Mouse (Mus musculus) liver, postnatal 0 days (tissue): Measurements from ENCODE around the gene Hist1h3f. TPM values are rescaled to one million over a fixed set of nuclear protein-coding genes. Genes with fewer than 3 reads are reported as not detected.
"Not testable (repeated sequence)": the region's sequence is repeated elsewhere in the genome, so short reads cannot be mapped to it uniquely, and the experiment has no call there.

Source experiments
- ATAC-seq: fragments of 200-750 bp; cut with Nextera tagmentation; 2 replicates; pipeline ENCODE4 v1.8.0; 2017; ENCODE audit warnings: mild to moderate bottlenecking, moderate library complexity
- DNase-seq: peaks from one replicate; pipeline ENCODE4 v3.0.0-alpha.2; 2016
- H3K27ac ChIP-seq: fragments of 300-500 bp; sonication (generic); 2 replicates; pipeline ENCODE4 v1.5.1; 2014; ENCODE audit warnings: antibody characterized with exemption, moderate library complexity, mild to moderate bottlenecking, low read depth
- H3K27me3 ChIP-seq: fragments of 300-500 bp; sonication (generic); 2 replicates; pipeline ENCODE4 v1.6.1; 2014; ENCODE audit warnings: low read length, control low read depth, mixed read lengths; ENCODE audit not compliant: insufficient read depth
- H3K36me3 ChIP-seq: fragments of 300-500 bp; sonication (generic); replicated peaks from 2 replicates; pipeline ENCODE4 v1.6.1; 2014; ENCODE audit warnings: mild to moderate bottlenecking, control low read depth, low read length, moderate library complexity, mixed read lengths; ENCODE audit not compliant: insufficient read depth
- H3K4me1 ChIP-seq: fragments of 300-500 bp; sonication (generic); 2 replicates; pipeline ENCODE4 v1.6.1; 2014; ENCODE audit warnings: antibody characterized with exemption, mild to moderate bottlenecking, control low read depth; ENCODE audit not compliant: insufficient read depth
- H3K4me2 ChIP-seq: fragments of 300-500 bp; sonication (generic); 2 replicates; pipeline ENCODE4 v1.6.1; 2014; ENCODE audit warnings: low read depth, mild to moderate bottlenecking, low read length, moderate library complexity, mixed read lengths
- H3K4me3 ChIP-seq: fragments of 300-500 bp; sonication (generic); 2 replicates; pipeline ENCODE4 v1.5.1; 2014; ENCODE audit warnings: low read depth, low read length
- H3K9ac ChIP-seq: fragments of 300-500 bp; sonication (generic); replicated peaks from 2 replicates; pipeline ENCODE4 v1.6.1; 2014; ENCODE audit warnings: mild to moderate bottlenecking, moderate library complexity
- H3K9me3 ChIP-seq: fragments of 300-500 bp; sonication (generic); 2 replicates; pipeline ENCODE4 v1.6.1; 2016; ENCODE audit warnings: mild to moderate bottlenecking, control low read depth, low read length, mixed read lengths
- CTCF ChIP-seq: sonication (generic); IDR thresholded peaks from 2 replicates; pipeline ENCODE4 v1.5.1; 2016; ENCODE audit warnings: antibody characterized with exemption, low read depth
- EP300 ChIP-seq: IDR thresholded peaks from 2 replicates; pipeline ENCODE4 v1.6.1; 2016; ENCODE audit warnings: antibody characterized with exemption, low read depth, mild to moderate bottlenecking
- WGBS: fragments of 180-500 bp; shearing (Covaris S2); extraction: QIAGEN DNeasy Blood & Tissue Kit; methylation state at CpG from one replicate; pipeline ENCODE4 v1.1.7; 2014; ENCODE audit not compliant: insufficient replicate concordance; 5-methylcytosine and 5-hydroxymethylcytosine counted together
- polyA plus RNA-seq: library from polyadenylated mRNA; unstranded; fragments of >200 nt; fragmentation: Nextera tagmentation; extraction: Ambion mirVana; gene quantifications from 2 replicates; pipeline ENCODE4 v1.2.1, GENCODE M21; 2015

Gene Hist1h3f
- polyA plus RNA-seq, 1 experiment from 2014 or later, result 1.5 TPM

DNA sequence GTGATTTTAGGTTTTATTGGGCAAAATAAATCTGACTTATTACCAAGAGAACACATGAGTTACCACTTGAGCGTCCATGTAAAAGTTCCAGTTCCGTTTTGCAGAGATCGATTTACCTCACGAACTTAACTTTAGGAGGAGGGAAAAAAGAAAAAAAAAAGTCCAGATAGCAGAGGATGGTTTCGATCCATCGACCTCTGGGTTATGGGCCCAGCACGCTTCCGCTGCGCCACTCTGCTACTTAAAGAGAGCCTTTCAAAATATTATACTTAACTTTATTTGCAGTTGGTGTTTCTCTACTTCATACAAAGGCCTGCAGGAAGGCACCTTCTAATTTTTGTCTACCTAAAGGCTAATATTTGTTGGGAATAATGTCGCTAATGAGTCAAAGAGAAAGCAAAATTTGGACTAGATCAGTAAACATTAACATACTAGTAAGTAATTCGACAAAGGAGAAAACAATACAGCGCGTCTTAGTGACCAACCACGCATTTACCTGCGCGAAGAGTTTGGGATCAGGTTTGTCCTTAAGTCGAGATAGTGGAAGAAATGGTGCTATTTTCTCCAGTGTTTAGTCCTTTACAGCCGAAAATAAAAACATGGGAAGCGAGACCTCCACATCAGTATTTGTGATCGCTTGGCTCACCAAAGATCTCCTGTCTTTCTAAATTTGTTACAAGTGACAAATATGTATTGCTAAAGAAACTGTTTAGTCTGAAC, 13.5 kb upstream of the Hist1h3f start:
- Histone ChIP-seq H3K27ac (peak overlapping the region; percentile 99), H3K27me3 (no peaks in the 10 kb centered on the region), H3K9me3 (no peaks in the 10 kb centered on the region), H3K36me3 (no peaks in the 10 kb centered on the region), H3K4me2 (peak overlapping the region; percentile 80), H3K9ac (peak overlapping the region; percentile 87), H3K4me1 (peaks cover 26% of the 10 kb centered on the region), H3K4me3 (peak overlapping the region; percentile 66)
- under 1% methylated on average over 20 of the region's 20 CpGs for WGBS
- no peak for TF ChIP-seq CTCF
- no peak for TF ChIP-seq EP300
- ATAC-seq (no peak), DNase-seq (peak; percentile 74)

DNA sequence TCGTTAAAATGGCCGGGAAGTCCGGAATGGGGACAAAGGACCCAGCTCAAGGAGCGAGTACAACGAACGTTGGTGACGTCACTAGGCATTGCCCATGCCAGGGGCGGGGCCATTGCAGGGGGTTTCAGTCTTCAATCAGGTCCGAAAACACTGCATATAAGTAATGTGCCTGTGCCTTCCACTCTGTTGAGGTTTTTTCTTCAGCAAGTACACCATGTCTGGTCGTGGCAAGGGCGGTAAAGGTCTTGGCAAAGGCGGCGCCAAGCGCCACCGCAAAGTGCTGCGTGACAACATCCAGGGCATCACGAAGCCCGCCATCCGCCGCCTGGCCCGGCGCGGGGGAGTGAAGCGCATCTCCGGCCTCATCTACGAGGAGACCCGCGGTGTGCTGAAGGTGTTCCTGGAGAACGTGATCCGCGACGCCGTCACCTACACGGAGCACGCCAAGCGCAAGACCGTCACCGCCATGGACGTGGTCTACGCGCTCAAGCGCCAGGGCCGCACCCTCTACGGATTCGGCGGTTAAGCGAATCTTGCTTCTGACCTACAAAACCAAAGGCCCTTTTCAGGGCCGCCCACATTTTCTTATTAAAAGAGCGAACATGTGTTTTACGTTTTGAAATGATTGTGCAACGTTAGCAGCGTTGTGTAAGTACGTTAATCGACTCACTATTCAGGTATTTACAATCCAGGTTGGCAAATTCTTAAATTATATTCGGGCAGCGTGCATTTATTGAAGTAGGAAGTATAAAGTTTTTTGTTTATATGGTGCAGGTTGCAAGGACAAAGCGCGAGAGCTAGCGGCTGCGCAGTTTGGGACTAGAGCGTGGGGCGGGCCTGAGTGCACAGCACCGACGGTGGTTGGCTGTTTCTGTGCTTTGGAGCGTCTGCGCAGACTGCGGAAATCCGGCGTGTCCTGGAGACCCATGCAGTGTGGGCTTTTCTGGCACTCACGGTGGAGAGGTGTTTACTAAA, 12.7 kb upstream of the Hist1h3f start, which contains the start of gene Hist1h4h:
TSS of gene Hist1h4h (plus strand) at position 150 of the 975 bp plus-strand sequence.
- Histone ChIP-seq H3K27me3 (no peaks in the 10 kb centered on the region), H3K27ac (peak within 1 kb of the TSS; percentile 99), H3K4me2 (peak within 1 kb of the TSS; percentile 80), H3K9ac (peak within 1 kb of the TSS; percentile 87), H3K4me1 (peaks cover 19% of the 10 kb centered on the region), H3K4me3 (peak within 1 kb of the TSS; percentile 66), H3K36me3 (no peaks in the 10 kb centered on the region), H3K9me3 (no peaks in the 10 kb centered on the region)
- peak; percentile 92 for TF ChIP-seq EP300
- TF ChIP-seq CTCF, result no peak
- under 1% methylated on average over 54 of the region's 70 CpGs for WGBS
- ATAC-seq, result peak; percentile 60
- peak; percentile 95 for DNase-seq

DNA sequence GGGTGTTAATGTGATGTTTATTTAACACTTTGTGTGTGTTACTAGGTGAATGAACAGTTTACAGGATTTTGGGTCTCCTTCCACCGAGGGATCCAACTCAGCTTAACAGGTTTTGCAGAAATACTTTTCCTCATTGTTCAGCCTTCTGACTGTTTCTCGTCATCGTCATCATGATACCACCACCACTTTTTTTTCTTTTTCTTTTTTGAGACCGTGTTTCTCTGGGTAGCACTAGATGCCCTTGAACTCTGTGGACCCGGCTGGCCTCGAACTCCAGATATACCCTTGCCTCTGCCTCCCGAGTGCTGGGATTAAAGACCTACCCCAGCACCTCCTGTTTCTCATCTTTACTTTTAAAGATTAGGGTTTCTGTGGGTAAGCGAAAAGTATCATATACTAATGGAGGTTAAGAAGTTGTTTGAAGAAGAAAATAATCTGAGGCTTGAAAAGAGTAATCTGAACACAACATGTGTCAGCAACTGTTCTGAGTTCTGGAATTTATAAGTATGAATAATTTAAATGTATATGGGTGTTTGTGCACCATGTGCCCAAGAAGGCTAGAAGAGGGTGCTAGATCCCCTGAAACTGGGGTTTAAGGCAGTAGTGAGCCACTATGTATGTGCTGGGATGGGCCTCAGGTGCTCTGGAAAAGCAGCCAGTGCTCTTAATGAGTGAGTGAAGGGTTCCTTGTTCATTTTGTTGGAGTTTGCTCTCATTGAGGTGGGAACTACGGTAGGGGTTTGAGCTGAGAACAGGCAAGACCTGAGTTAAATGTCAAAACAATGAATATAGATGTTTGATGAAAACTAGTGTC, 11.4 kb upstream of the Hist1h3f start:
- 16% methylated on average over 9 of the region's 9 CpGs for WGBS
- TF ChIP-seq CTCF, result no peak
- TF ChIP-seq EP300, result no peak
- Histone ChIP-seq H3K4me1 (peaks cover 20% of the 10 kb centered on the region), H3K9ac (peak overlapping the region; percentile 87), H3K9me3 (no peaks in the 10 kb centered on the region), H3K4me2 (peak overlapping the region; percentile 80), H3K4me3 (peak overlapping the region; percentile 66), H3K27ac (peak overlapping the region; percentile 99), H3K36me3 (no peaks in the 10 kb centered on the region), H3K27me3 (no peaks in the 10 kb centered on the region)
- DNase-seq, result peak; percentile 38
- ATAC-seq, result no peak

DNA sequence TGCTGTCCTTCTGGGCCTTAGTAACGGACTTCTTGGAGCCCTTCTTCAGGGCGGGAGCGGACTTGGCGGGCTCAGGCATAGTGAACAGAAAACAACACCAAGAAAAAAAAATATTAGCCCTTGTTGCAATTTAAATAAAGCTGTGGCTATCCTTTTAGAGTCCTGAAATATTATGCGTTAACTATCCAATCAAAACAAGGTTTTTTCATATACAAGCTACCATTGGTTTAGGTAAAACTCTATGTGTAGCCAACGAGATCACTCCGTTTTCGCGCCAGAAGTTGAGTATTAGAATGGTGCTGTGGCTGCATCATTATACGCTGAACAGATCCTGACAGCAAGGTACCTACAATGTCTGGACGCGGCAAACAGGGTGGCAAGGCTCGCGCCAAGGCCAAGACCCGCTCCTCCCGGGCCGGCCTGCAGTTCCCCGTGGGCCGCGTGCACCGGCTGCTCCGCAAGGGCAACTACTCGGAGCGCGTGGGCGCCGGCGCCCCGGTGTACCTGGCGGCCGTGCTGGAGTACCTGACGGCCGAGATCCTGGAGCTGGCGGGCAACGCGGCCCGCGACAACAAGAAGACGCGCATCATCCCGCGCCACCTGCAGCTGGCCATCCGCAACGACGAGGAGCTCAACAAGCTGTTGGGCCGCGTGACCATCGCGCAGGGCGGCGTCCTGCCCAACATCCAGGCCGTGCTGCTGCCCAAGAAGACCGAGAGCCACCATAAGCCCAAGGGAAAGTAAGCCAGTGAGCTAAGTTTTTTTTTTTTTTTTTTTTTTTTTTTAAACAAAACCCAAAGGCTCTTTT, 10.1 kb upstream of the Hist1h3f start, which contains the start of gene Hist1h2af:
TSS of gene Hist1h2af (plus strand) at position 347 of the 808 bp plus-strand sequence.
- DNase-seq (peak; percentile 83), ATAC-seq (peak; percentile 33)
- peak within 1 kb of the TSS; percentile 80 for H3K4me2 ChIP-seq
- H3K27ac ChIP-seq, result peak within 1 kb of the TSS; percentile 99
- WGBS, result 0% methylated on average over 23 of the region's 53 CpGs
- H3K36me3 ChIP-seq, H3K27me3 ChIP-seq, H3K9me3 ChIP-seq: not testable (repeated sequence)
- peaks cover 20% of the 10 kb centered on the region for H3K4me1 ChIP-seq
- H3K9ac ChIP-seq, result peak within 1 kb of the TSS; percentile 87
- H3K4me3 ChIP-seq, result peak within 1 kb of the TSS; percentile 66
- peak; percentile 51; the same call in 1 of the 2 replicates for TF ChIP-seq EP300

DNA sequence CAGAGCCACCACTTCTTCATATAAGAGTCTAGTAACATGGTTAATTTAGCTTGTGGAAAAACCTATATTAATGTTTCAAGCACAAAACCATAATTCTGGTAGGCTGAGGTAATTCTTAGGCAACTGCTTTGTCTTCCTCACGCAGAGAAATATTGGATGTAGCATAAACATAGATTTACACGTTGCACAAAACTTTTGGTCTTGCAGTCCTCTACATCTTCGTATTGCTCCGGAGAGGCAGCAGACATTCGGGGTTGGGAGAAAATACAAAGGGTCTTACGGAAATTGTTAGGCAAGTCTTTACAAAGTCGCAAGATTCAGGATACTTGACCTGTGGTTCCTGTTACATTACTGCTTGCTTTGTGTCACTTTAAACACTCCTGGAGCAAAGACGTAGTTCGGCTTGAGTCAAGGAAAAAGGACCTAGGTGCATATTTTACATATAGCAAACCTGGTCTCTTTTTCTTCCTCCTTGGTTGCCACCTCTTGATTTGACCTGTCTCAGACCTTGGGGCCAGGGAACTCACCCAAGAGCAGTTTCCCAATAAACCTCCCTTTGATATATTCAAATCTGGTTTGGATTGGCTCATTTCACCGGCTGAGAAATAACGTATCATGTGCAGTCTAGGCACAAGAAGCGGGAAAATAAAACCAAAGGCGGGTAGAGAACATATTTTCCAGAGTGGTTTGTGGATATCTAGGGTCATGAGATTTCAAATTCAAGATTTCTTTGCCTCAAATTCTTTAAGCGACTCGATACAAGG, 9.3 kb upstream of the Hist1h3f start:
- ATAC-seq (peak; percentile 40), DNase-seq (peak; percentile 47)
- no peaks in the 10 kb centered on the region for H3K9me3 ChIP-seq
- no peak; the same call in none of the 2 replicates for TF ChIP-seq EP300
- no peak for TF ChIP-seq CTCF
- peak overlapping the region; percentile 66 for H3K4me3 ChIP-seq
- peak overlapping the region; percentile 87 for H3K9ac ChIP-seq
- H3K27me3 ChIP-seq, result no peaks in the 10 kb centered on the region
- H3K4me1 ChIP-seq, result peaks cover 20% of the 10 kb centered on the region
- H3K36me3 ChIP-seq, result no peaks in the 10 kb centered on the region
- H3K27ac ChIP-seq, result peak overlapping the region; percentile 99
- H3K4me2 ChIP-seq, result peak overlapping the region; percentile 80
- under 1% methylated on average over 15 of the region's 15 CpGs for WGBS
